Mouse (Mus musculus): ENCODE results near the gene Cecr2.
"Not testable (repeated sequence)": the region's sequence is repeated elsewhere in the genome, so short reads cannot be mapped to it uniquely, and the experiment has no call there.

Gene Cecr2

DNA sequence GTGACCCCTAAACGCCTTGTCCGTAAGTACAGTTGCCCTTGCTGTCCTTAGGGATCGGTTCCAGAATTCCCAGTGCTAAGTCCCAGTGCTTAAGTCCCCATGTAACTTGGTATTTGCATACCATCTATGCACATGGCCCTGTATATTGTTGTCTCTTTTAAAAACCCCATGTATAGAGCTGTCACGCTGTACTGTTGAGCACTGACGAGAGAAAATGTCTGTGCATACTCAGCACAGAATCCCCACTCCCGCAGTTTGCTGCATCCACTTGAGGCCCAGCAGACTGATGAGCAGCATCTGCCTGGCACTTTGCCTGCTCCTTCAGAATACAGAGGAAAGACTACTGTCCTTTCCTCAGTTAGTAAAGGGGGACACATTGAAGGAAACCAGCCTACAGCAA lies 107.6 kb downstream of the Cecr2 start:
- no peak for DNase-seq

DNA sequence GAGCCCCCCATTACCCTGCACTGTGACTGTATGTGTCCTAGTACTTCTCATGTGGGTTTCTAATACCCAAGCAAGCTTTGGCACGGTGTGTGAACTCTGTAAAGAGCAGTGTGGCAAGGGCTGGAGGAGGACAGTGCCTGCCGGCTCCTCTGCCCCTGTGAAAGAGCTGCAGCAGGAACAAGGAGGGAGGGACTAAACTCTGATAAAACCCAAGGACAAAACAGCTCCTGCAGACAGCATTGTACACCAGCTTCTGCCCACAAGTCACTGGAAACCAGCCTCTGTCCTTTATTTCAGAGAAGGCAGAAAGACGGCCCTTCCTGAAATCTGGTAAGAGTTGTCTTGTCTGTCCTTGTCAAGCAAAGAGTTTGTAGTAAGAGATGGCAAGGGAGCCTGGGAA lies 110.1 kb downstream of the Cecr2 start:
- no peak for DNase-seq

DNA sequence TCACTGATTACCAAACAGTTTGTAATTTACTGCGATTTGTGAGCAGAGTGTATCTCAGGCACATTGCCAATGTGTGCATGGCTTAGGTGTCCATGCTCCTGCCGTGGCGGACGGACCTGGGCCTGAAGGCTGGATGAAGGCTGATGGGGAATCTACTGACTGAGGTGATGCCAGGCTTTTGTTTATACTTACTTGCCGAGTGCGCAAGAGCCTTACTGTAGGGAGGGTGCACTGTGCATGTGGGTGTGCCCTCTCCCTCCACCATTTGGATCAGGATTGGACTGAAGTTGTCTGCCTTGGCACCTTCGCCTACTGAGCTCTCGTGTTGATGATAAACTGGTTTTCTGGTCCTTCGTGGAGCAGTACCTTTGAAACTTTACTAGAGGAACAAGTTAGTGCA lies 111.4 kb downstream of the Cecr2 start:
- no peak for DNase-seq

DNA sequence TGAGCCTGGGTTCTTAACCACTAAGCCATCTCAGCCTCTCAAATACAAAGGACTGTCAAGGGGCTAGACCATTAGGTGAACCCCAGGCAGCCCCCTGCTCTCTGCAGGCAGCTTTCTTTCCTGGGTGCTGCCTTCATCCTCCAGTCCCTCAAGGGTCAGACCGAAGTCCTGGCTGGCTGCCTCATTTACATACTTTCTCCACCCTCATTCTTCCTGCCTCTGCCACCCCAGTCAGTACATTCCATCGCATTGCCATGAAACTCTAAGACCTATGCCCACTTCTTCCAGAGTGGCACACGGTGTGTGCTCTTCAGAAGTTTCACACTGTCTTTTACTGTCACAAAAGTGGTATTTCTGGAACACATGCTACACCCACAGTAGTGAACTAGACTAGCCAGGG lies 112.1 kb downstream of the Cecr2 start:
- DNase-seq, result no peak

DNA sequence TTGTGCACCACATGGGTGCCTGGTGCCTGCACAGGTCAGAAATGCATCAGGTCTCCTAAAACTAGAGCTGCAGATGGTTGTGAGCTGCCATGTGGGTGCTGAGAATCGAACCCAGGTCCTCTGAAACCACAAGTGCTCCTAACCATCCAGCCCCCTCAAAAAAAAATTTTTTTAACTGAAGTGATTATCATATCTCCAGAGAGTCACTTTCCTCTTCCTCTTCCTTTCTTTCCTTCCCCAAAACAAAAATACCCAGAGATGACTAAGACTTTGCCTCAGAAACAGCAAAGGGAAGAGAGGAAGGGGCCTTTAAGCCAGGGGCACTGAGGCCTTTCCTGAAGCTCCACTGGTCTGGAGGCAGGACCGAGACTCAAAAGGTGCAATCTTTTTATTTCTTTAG lies 116.8 kb downstream of the Cecr2 start:
- DNase-seq, result no peak

DNA sequence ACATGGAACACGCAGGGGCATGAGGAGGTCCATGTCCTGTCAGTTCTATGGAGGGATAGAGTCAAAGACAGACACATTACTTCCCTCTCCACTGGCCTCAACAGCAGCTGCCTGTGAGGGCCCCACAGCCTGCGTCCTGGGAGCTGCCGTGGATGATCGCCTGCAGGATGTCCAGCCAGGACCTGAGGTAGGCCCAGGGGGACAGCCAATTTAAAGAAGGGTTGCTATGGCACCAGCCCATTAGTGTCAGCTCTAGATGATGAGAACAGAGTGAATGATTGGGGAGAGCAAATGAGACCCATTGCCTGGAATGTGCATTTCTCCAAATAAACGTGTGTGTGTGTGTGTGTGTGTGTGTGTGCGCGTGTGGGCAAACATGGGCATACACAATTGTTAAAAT lies 118.2 kb downstream of the Cecr2 start:
- DNase-seq, result no peak

DNA sequence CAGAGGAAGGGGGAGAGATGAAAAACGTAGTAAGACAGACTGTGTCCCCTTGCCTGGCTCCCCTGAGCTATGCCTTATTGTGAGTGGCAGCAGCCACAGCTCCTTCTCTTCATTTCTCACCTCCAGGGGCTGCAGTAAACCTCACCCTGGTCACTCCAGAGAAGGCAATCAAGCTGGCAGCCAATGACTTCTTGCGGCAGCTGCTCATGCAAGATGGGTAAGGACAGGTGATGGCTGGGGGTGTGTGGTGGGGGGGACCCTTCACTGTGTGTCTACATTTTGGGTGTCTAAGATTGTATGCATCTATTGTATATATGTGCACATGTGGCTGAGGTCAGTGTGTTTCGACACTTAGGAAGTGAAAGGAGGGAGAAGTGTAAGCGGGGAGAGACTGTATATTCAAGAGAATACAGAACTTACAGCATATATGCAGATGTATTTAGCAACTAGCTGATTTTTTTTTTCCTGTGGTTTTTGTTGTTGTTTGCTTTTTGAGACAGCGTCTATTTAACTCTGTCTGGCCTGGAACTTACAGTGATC lies 122.0 kb downstream of the Cecr2 start:
- DNase-seq, result no peak

DNA sequence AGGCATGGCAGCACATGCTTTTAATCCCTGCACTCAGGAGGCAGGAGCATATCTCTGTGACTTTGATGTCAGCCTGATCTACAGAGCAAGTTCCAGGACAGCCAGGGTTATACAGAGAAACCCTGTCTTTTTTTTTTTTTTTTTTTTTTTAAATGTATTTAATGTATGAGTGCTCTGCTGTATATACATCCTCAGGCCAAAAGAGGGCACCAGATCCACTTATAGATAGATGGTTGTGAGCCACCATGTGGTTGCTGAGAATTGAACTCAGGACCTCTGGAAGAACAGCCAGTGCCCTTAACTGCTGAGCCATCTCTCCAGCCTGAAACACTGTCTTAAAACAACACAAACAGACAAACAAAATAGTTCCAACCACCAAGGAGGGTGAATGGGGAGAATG lies 122.7 kb downstream of the Cecr2 start:
- DNase-seq, result no peak

DNA sequence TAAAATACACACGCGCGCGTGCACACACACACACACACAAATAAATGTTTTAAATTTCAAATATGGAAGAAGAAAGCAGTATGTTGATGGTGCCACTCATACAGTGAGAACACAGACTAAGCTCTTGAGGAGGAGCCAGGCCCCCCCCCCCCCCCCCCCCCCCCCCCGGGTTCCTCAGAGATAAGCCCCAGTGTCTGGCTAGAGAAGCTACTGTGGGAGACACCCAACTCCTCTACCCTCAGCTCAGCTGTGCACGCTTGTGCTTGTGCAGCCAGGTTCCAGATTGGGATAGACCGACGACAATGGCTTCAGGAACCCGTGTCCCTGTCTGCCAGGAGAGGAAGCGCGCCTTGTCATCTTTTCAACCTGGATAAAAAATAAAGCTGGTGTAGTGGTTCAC lies 124.0 kb downstream of the Cecr2 start:
- DNase-seq, result no peak

DNA sequence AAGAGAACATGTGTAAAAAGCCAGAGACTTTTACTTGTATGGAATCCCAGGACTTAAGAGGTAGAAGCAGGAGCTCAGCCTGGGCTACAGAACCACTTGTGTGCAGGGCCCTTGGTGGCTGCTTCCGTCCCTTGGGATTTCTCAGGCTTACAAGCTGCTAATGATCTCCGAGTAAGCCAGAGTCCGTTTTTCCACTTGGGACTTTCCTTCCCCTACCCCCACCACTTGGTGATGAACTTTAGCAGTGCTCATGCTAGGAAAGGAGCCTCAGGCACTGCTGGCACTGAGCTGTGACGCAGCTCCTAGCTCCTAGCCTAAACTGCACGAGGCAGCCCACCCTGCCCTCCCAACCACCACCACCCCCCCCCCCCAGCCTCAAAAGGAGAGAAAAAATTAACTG lies 124.5 kb downstream of the Cecr2 start:
- no peak for DNase-seq

DNA sequence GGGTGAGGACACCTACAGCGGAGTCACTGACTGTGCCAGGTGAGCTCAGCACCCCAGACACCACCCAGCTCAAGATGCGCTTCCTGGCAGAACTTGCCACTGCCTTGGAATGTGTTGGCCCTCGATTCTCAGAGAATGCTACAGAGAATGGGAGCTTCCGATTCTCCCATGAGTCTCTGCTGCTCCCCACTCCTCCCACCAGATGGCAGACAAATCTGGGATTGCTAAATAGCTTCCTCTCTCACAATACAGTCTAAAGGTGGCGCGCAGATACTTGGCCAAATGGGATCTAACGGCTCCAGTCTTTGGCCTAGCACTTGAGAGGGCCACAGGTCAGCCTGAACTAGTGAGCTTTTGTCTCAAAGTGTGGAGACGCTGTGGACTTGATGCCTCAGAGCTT lies 126.8 kb downstream of the Cecr2 start:
- DNase-seq, result no peak

DNA sequence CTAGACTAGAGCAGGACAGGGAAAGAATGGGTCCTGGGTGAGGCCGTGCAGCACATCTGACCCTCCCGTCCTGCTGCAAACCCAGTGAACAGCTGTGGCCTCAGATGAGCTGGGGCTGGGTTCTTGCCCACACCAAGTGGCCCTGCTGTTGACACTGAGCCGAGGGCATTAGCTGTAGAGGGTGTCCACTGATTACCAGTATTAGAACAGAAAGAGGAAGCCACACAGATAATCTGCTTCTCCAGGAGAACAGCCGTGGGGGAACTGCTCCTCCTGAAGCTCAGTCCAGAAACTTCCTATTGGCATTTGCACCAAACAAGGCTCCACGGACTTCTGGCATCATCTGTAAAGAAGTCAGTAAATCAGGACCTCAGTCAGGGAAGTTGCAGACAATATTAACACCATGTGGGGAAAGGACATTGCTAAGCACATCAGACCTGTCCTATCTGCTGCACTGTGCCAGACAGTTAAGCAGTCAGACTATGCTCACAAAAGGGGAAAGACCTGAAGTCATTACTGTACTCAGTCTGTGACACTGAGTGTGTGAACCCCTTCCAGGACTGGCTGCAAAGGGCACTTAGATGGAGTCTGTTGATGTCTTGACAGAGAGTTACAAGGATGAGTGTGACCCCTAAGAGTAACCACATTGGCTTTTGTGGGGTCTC lies 129.4 kb downstream of the Cecr2 start:
- DNase-seq, result no peak

DNA sequence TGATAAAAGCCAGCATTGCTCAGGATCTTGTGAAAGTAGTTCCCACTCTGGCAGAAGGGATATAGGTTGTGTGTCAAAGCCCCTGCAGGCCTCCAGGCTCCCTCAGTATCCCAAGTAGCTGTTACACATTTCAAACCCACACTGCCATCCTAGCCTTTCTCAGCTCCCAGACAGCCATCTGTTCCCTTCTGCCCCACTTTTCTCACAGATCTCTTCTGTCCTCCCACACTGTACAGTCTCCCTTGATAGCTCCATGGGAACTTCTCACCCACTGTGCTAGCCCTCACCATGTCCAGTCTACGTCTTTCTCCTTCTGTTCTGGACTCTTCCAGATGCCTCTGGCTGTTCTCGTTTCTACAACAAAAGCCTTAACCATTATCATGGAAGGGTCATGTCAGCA lies 129.9 kb downstream of the Cecr2 start:
- DNase-seq, result peak in 1 of 2 experiments; percentile 37

DNA sequence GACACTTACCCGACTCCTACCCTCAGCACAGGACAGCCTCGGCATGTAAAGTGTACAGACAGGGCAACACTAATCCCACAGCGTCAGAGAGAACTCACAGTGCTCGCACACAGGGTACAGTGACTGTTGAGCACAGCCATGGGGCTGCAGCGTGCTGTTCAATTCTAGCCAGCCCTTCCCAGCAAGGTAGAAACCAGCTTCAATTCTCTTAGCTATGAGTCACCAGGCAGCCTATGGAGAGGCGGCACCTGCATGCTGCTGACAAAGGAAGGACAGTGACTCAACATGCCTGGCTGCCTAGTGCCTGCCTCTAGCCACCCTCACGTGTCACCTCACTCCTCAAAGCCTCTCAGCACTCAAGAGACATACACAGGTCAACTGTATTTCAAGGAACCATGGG lies 131.8 kb downstream of the Cecr2 start:
- DNase-seq, result peak; percentile 33 to 44

DNA sequence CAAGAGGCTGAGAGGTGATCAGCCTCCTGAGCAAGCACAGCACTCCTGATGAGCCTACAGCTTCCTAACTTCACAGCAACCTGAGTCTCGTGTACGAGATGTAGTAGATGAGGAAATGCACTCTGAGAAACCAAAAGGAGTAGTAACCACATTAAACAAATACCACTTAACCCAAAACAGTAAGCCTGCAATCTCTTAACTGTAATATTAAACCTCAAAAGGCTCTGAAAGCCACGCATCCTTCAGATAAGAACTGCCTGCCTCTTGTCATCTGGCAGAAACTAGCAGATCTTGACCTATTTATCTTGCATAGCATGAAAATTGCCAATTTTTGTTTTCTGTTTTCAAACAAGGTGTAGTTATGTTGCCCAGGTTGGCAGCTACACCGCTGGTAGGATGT lies 132.7 kb downstream of the Cecr2 start:
- no peak for DNase-seq

DNA sequence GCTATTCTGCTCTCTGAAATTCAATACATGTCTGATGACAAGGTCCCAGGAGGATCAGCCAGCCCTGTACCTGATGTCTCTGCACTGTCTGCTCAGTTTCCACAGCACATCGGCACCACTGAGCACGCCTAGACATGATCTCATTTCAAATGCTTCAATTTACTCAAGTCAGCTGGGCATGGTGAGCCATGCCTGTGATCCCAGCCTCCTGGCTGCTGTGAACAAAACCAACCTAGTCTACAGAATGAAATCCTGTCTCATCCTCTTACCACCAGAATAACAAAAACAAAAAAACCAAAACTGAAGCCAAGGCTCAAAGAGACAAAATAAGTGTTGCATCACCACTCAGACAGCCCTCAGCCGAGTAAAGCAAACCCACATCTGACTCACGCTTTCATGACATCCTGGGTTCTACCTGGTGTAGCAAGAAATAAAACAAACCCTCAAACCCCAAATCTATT lies 133.4 kb downstream of the Cecr2 start:
- no peak for DNase-seq

DNA sequence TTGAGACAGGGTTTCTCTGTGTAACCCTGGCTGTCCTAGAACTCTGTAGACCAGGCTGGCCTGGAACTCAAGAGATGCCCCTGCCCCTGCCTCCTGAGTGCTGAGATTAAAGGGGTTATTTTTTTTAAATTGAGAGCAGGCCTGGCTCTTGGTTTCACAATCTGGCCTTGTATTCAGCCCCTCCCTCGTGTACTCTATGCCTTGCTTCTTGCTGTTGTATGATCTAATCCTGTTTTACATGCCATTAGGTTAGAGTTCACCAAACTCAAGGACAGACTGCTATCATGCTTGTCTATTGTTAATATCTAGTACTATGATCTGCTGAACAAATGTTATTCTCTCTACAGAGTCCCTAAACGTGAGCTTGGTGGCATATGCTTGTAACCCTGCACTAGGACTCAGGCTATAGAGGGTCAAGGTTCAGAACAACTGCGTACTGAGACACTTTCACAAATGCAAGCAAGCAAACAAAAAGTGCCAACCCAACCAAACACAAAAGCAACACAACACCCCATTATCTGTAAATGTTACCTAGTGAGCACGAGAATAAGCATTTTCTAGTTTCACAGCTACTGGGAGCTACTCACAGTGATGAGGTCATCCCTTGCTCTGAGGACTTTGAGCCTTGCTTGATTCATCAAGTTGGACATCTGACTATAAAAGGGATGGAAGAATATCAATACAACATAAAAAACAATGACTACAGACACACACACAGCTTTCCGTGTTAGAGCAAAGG lies 141.0 kb downstream of the Cecr2 start:
- DNase-seq, result no peak

DNA sequence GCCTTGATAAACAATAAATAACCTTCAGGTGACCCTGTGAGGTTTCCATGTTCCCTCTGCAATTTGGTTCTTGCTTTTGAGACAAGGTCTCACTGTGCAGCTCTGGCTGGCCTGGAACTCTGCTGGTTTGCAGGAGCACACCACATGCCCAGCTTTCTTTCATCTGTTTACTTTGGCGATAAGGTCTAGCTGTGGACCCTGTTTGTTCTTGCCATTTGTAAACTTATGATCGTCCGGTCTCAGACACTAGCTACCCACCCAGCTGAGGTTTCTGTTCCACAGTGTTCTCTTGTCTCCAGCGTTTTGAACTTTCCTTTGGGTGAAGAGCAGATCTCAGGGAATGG lies 141.5 kb downstream of the Cecr2 start:
- no peak for DNase-seq

DNA sequence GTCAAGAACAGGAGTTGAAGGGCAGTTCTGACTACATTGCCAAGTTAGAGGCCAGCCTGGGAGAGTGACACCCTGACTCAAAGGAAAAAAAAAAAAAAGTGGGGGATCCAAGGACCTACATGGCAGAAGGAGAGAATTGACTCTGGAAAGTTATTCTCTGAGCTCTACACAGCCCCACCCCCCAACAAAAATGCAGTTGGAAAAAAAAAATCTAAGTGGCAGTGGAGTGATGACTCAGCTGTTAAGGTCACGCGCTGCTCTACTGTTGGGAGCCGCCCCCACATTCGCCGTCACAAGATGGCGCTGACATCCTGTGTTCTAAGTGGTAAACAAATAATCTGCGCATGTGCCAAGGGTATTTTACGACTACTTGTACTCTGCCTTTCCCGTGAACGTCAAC lies 145.8 kb downstream of the Cecr2 start:
- not testable (repeated sequence) for DNase-seq

DNA sequence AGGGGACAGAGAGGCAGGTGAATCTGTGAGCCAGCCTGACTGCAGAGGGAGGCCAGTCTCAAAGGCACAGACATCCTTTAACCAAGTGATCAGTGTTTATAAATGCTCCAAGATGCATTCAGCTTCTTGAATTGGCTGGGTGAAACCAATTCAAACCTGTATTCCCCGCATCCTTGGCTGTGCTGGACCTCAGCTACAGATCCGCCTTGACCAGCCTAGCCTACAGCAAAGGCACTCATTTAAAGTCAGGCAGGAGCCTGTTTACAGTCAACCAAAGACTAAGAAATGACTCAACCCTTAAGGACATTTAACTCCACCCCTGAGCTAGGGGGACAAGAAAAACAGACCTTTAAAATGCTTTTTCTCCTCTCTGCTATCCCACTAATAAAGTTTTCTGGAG lies 153.1 kb downstream of the Cecr2 start:
- DNase-seq, result no peak

DNA sequence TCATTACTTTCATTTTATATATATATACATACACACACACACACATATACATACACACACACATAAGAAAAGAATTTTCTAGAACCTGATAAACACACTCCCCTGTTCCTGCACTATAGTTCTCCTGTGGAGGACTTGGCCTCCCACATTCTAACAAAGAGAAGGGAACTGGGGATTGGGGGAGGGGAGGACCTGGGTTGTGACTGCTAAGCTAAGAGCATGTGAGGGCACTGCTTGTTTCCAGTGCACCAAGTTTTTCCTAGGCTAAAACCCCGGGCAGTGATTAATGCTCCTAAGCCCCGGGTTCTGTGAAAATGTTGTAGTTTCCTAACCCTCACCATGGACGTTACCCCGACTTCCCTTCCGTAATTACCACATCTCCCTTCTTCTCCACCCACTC lies 154.0 kb downstream of the Cecr2 start:
- peak in 1 of 2 experiments; percentile 16 for DNase-seq

Measured in cerebellum, adult 18-20 months (tissue).